Mouse (Mus musculus) central nervous system, embryonic 14 days (tissue): ENCODE measurements around the gene Xpa. TPM values are rescaled to one million over a fixed set of nuclear protein-coding genes. Genes with fewer than 3 reads are reported as not detected.

Experiments
- polyA plus RNA-seq: library from polyadenylated mRNA; depleted of rRNA; stranded (reverse); fragments of >200 nt; gene quantifications from 2 replicates; pipeline ENCODE4 v1.2.3, GENCODE M21; 2012; rRNA removed

Xpa gene
- polyA plus RNA-seq = 38.6 TPM in 2 replicates

DNA sequence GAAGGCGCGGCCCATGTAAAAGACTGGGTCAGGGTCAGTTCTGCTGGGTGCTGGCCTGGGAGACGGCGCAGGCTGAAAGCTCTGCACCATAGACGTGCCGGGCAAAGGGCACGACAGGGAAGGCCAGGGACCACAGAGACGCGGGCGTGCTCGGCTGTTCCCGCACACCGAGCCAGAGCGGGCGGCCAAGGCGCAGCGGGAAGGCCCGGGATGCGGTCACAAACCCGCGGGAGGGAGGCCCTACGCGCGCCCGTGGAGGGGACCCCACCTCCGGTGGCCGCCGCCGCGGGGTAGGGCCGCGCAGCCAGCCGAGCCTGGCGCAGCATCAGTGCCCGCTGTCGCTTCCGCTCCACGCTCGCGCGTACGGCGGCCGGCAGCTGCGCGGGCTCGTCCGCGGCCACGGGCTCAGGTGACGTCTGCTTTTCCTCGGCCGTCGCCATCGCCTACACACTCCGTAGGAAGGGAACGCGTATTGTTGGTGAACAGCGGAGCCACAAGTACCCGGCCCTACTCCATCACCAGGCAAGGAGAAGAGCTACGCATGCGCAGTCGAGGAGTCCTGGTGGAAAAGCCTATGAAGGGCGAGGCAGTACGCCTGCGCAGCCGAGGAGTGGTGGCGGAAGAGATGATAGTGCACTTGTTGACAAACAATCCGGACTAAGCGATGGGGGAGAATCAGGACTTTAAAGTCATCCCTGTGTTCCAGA is at the start of gene Xpa:
TSS of gene Xpa (minus strand) at position 531 of the 707 bp plus-strand sequence.

DNA sequence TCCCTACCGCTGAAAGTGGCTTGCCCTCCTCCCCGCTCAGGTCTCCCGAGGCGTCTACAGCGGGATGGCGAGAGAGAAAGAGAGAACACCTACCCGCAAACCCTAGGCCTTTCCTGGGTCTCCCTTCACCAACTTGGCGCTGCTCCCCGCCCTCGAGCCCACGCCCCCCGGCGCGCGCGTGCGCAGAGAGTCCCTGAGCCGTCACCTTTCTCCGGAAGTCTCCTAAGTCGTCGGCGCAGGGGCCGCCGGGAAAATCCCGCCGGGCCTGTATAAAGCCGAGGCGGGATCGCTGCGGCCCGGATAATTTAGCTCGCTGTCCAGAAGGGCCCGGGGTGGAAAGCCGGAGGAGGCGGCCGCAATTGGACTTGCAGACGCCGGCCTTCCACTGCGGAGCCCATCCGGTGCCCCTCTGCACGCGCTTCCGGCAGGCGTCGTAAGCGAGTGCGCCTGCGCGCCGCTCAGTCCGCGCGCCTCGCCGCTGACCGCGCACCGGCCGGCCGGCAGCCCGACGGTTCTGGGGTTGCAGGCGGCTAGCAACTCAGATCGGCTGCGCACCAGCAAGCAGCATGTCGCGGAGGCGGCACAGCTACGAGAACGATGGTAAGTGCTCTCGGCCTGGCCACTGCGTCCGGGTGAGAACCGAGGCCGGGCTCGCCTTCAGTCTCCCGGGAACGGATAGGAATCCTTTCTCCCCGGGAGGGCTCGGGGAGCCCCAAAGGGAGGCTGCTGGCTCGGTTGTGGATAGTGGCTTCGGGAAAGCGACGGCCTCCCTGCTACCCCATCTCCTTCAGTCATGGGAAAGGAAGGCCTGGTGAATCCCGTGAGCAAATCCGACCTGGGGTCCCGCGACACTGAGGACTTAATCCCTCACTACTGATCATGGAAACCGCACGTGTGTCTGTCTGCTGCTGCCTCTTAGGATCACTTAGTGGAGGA is 57.6 kb downstream of the Xpa start, which contains the start of the genes Ncbp1 and Tstd2:
TSS of gene Ncbp1 (plus strand) at position 327 of the 936 bp plus-strand sequence.
TSS of gene Tstd2 (minus strand) at position 408 of the 936 bp plus-strand sequence.

Other genes starting within 250 kb of the Xpa start
- gene Tdrd7, start 231.0 kb downstream of the Xpa start, polyA plus RNA-seq = 21.0 and 21.2 TPM in 2 replicates
- gene Tmod1, start 157.4 kb downstream of the Xpa start, polyA plus RNA-seq = 0.54 and 2.8 TPM in 2 replicates
- 93.7 and 108 TPM in 2 replicates for gene Ncbp1, start 57.7 kb downstream of the Xpa start, polyA plus RNA-seq
- gene Tstd2, start 57.6 kb downstream of the Xpa start, polyA plus RNA-seq = 26.6 and 28.9 TPM in 2 replicates
- gene Foxe1, start 147.3 kb upstream of the Xpa start, polyA plus RNA-seq = 0.66 TPM in 1 of 2 replicates, not detected in the other
- 8.3 and 8.5 TPM in 2 replicates for gene Trmo, start 193.1 kb upstream of the Xpa start, polyA plus RNA-seq
- gene Hemgn, start 217.2 kb upstream of the Xpa start, polyA plus RNA-seq = 0.16 and 0.17 TPM in 2 replicates